Mouse (Mus musculus) lung, embryonic 15.5 days (tissue): ENCODE data around the gene Prkaa1. TPM values are rescaled to one million over a fixed set of nuclear protein-coding genes. Genes with fewer than 3 reads are reported as not detected.
A peak's percentile ranks its signal among the peaks of the same experiment; 100 is the strongest.

Experiments
- ATAC-seq: fragments of 200-750 bp; cut with Nextera tagmentation; 2 replicates; pipeline ENCODE4 v1.8.0; 2017; ENCODE audit warnings: moderate number of reproducible peaks, borderline replicate concordance; ENCODE audit not compliant: low FRiP score, low TSS enrichment; ENCODE audit errors: extremely low read depth
- H3K27ac ChIP-seq: fragments of 300-500 bp; sonication (generic); 2 replicates; pipeline ENCODE4 v1.5.1; 2015; ENCODE audit warnings: moderate library complexity, mild to moderate bottlenecking, inconsistent platforms
- H3K27me3 ChIP-seq: fragments of 300-500 bp; sonication (generic); 2 replicates; pipeline ENCODE4 v1.6.1; 2015; ENCODE audit warnings: inconsistent platforms
- H3K36me3 ChIP-seq: fragments of 300-500 bp; sonication (generic); 2 replicates; pipeline ENCODE4 v1.6.1; 2015; ENCODE audit warnings: inconsistent platforms
- H3K4me1 ChIP-seq: fragments of 300-500 bp; sonication (generic); 2 replicates; pipeline ENCODE4 v1.6.1; 2015; ENCODE audit warnings: inconsistent platforms
- H3K4me2 ChIP-seq: fragments of 300-500 bp; sonication (generic); 2 replicates; pipeline ENCODE4 v1.6.1; 2015; ENCODE audit warnings: inconsistent platforms, mild to moderate bottlenecking, moderate library complexity
- H3K4me3 ChIP-seq: fragments of 300-500 bp; sonication (generic); 2 replicates; pipeline ENCODE4 v1.5.1; 2015; ENCODE audit warnings: mild to moderate bottlenecking, inconsistent platforms
- H3K9ac ChIP-seq: fragments of 300-500 bp; sonication (generic); 2 replicates; pipeline ENCODE4 v1.6.1; 2015; ENCODE audit warnings: inconsistent platforms
- H3K9me3 ChIP-seq: fragments of 300-500 bp; sonication (generic); 2 replicates; pipeline ENCODE4 v1.6.1; 2016; ENCODE audit warnings: inconsistent platforms
- WGBS: fragments of 180-500 bp; shearing (Covaris S2); methylation state at CpG from one replicate; pipeline ENCODE4 v1.1.7; 2015; 5-methylcytosine and 5-hydroxymethylcytosine counted together
- polyA plus RNA-seq: library from polyadenylated mRNA; unstranded; fragments of >200 nt; fragmentation: Nextera tagmentation; extraction: Ambion mirVana; gene quantifications from 2 replicates; pipeline ENCODE4 v1.2.1, GENCODE M21; 2015

Prkaa1 gene
- polyA plus RNA-seq, 1 experiment from 2014 or later, result 18.4 TPM

- Histone ChIP-seq H3K9ac (no peak overlapping the region), H3K27me3 (no peaks in the 10 kb centered on the region), H3K27ac (no peak overlapping the region), H3K4me3 (no peak overlapping the region), H3K4me1 (peaks cover 12% of the 10 kb centered on the region; the same call in 1 of the 2 replicates), H3K9me3 (no peaks in the 10 kb centered on the region), H3K36me3 (no peaks in the 10 kb centered on the region), H3K4me2 (no peak overlapping the region)
- no peak for ATAC-seq
- 84% methylated on average over 6 of the region's 6 CpGs for WGBS
These were observed 8.5 kb downstream of the Prkaa1 start for GRCm38 (mm10) chr15:5152171-5152570.

DNA sequence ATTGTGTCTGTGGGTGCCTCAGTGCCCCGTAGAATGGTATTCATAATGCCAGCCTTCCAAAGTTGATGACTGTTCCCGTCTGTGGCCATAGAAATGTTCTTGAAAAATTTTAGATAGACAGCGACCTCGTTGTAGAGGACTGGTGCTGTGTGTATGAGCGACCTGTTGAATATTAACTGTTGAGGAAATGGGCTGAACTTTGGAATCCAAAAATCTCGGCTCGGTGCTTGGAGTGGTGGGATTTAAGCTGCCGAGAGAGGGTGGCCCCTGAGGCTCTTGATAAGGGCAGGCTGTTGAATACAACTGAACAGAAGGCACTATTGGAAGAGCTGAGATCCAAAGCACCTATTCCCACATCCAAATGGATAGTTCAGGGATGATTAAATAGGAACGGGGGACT is 11.0 kb downstream of the Prkaa1 start:
- no peak overlapping the region for H3K4me2 ChIP-seq
- peaks cover 12% of the 10 kb centered on the region; the same call in 1 of the 2 replicates for H3K4me1 ChIP-seq
- no peak overlapping the region for H3K4me3 ChIP-seq
- no peaks in the 10 kb centered on the region for H3K27me3 ChIP-seq
- H3K9me3 ChIP-seq, result no peaks in the 10 kb centered on the region
- ATAC-seq, result no peak
- H3K9ac ChIP-seq, result no peak overlapping the region
- no peaks in the 10 kb centered on the region for H3K36me3 ChIP-seq
- WGBS, result 53% methylated on average over 9 of the region's 9 CpGs
- H3K27ac ChIP-seq, result no peak overlapping the region

DNA sequence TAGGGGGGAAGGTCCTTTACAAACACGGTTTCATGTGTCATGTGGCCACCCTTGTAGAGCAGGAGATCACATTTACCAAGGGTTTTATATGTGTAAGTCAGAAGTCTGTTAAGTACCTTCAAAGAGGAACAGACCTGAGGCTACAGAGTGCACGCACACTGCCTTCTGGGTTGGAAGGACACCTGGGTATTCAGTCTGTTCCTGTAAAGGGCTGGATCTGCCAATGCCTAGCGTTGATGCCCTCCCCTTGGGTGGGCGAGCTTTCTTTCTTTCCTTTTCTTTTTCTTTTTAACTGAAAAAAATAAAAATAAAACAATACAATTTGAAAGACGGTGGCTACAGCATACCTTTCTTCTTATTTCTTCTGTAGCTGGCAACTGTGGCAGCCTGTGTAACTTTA is 11.4 kb downstream of the Prkaa1 start:
- Histone ChIP-seq H3K4me2 (no peak overlapping the region), H3K27ac (no peak overlapping the region), H3K9me3 (no peaks in the 10 kb centered on the region), H3K9ac (no peak overlapping the region), H3K36me3 (no peaks in the 10 kb centered on the region), H3K4me3 (no peak overlapping the region), H3K27me3 (no peaks in the 10 kb centered on the region), H3K4me1 (peaks cover 12% of the 10 kb centered on the region; the same call in 1 of the 2 replicates)
- no peak for ATAC-seq
- WGBS, result 67% methylated on average over 5 of the region's 5 CpGs

DNA sequence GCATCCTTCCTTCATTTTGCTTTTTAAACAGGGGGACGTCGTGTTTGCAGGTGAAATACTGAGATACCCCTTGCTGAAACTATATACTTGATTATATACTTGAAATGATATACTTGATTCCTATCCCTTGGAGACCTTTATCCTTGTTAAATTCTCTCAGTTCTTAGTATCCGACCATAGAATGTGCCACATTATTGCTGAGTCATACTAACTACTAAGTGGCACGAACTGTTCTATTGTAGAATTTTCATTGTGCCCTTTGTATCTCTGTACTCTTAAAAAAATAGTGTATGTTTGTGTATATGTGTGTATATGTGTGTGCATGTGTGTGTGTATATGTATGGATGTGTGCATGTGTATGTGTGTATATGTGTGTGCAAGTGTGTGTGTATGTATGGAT is 12.7 kb downstream of the Prkaa1 start:
- Histone ChIP-seq H3K4me3 (no peak overlapping the region), H3K27ac (no peak overlapping the region), H3K36me3 (0 out of 2 replicates have a peak, but pooled peaks cover 6% of the 10 kb centered on the region), H3K9me3 (no peaks in the 10 kb centered on the region), H3K4me2 (no peak overlapping the region), H3K27me3 (no peaks in the 10 kb centered on the region), H3K9ac (no peak overlapping the region), H3K4me1 (peaks cover 12% of the 10 kb centered on the region; the same call in 1 of the 2 replicates)
- ATAC-seq, result no peak
- 83% methylated on average over 4 of the region's 4 CpGs for whole genome bisulfite sequencing

DNA sequence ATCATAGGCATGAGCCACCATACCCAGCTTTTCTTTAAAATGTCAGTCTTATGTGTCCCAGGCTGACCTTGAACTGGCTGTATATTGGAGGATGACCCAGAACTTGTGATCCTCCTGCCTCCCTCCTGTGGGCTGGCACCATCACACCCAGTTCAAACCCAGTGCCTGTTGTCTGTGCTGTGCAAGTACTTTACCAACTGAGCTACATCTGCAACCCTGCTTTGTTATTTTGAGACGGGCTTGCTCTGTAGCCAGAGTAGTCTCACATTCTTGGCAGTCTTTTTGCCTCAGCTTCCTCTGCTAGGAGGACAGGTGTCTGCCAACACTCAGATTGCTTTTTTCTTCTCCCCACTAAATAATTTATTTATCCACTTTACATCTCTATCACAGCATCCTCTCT is 13.7 kb downstream of the Prkaa1 start:
- H3K4me1 ChIP-seq, result peaks cover 12% of the 10 kb centered on the region; the same call in 1 of the 2 replicates
- WGBS, result 68% methylated on average over 1 of the region's 1 CpGs
- no peaks in the 10 kb centered on the region for H3K9me3 ChIP-seq
- no peak for ATAC-seq
- H3K36me3 ChIP-seq, result 0 out of 2 replicates have a peak, but pooled peaks cover 6% of the 10 kb centered on the region
- H3K4me3 ChIP-seq, result no peak overlapping the region
- H3K9ac ChIP-seq, result no peak overlapping the region
- H3K27me3 ChIP-seq, result no peaks in the 10 kb centered on the region
- H3K4me2 ChIP-seq, result no peak overlapping the region
- no peak overlapping the region for H3K27ac ChIP-seq

DNA sequence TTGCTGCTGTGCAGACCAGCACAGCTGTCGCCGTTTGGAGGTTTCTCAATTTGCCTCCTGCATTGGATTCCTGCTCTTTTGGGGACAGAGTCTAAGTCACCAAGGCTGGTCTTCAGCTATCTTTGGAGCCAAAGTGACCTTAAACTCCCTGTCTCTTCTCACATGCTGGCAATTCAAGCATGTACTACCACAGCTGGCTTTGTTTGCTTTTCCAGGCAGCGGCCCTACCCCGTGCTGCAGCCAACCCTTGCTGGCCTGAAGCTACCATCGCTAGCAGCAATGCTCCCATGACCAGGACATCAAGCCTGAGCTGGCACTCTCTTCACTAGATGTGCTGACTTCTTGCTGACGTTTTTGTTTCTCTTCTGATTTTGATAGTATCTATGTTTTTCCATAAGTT is 15.2 kb downstream of the Prkaa1 start:
- H3K27ac ChIP-seq, result no peak overlapping the region
- H3K9ac ChIP-seq, result no peak overlapping the region
- peaks cover 12% of the 10 kb centered on the region; the same call in 1 of the 2 replicates for H3K4me1 ChIP-seq
- H3K27me3 ChIP-seq, result no peaks in the 10 kb centered on the region
- no peak for ATAC-seq
- H3K4me2 ChIP-seq, result no peak overlapping the region
- no peaks in the 10 kb centered on the region for H3K9me3 ChIP-seq
- peaks cover 15% of the 10 kb centered on the region; the same call in 1 of the 2 replicates for H3K36me3 ChIP-seq
- 51% methylated on average over 6 of the region's 6 CpGs for WGBS
- H3K4me3 ChIP-seq, result no peak overlapping the region

- no peak overlapping the region for H3K9ac ChIP-seq
- peaks cover 55% of the 10 kb centered on the region for H3K36me3 ChIP-seq
- H3K4me3 ChIP-seq, result no peak overlapping the region
- ATAC-seq, result no peak
- 84% methylated on average over 12 of the region's 12 CpGs for WGBS
- no peaks in the 10 kb centered on the region for H3K4me1 ChIP-seq
- no peak overlapping the region for H3K4me2 ChIP-seq
- H3K9me3 ChIP-seq, result no peaks in the 10 kb centered on the region
- H3K27me3 ChIP-seq, result no peaks in the 10 kb centered on the region
- no peak overlapping the region for H3K27ac ChIP-seq
These were observed 21.6 kb downstream of the Prkaa1 start for GRCm38 (mm10) chr15:5165121-5165773.

- no peaks in the 10 kb centered on the region for H3K4me1 ChIP-seq
- H3K27me3 ChIP-seq, result no peaks in the 10 kb centered on the region
- peaks cover 62% of the 10 kb centered on the region for H3K36me3 ChIP-seq
- H3K4me2 ChIP-seq, result no peak overlapping the region
- H3K9ac ChIP-seq, result no peak overlapping the region
- no peak overlapping the region for H3K4me3 ChIP-seq
- no peaks in the 10 kb centered on the region for H3K9me3 ChIP-seq
- 90% methylated on average over 12 of the region's 12 CpGs for WGBS
- ATAC-seq, result no peak
- no peak overlapping the region for H3K27ac ChIP-seq
These were observed 29.7 kb downstream of the Prkaa1 start for GRCm38 (mm10) chr15:5173217-5173820.

- Histone ChIP-seq H3K36me3 (0 out of 2 replicates have a peak, but pooled peaks cover 1% of the 10 kb centered on the region), H3K27me3 (no peaks in the 10 kb centered on the region), H3K27ac (peak overlapping the region; percentile 92), H3K4me3 (peak overlapping the region; percentile 97), H3K4me2 (peak overlapping the region; percentile 68), H3K9me3 (no peaks in the 10 kb centered on the region), H3K9ac (peak overlapping the region; percentile 91), H3K4me1 (peaks cover 10% of the 10 kb centered on the region; the same call in 1 of the 2 replicates)
- ATAC-seq, result peak; percentile 37; the same call in 1 of the 2 replicates
- WGBS, result 45% methylated on average over 10 of the region's 11 CpGs
These were observed 41.1 kb downstream of the Prkaa1 start for GRCm38 (mm10) chr15:5184668-5185330.

- peak; percentile 90 for ATAC-seq
- Histone ChIP-seq H3K4me2 (peak within 1 kb of the TSS; percentile 68), H3K36me3 (peaks cover 6% of the 10 kb centered on the region), H3K4me1 (peaks cover 10% of the 10 kb centered on the region; the same call in 1 of the 2 replicates), H3K4me3 (peak within 1 kb of the TSS; percentile 97), H3K9ac (peak within 1 kb of the TSS; percentile 91), H3K9me3 (no peaks in the 10 kb centered on the region), H3K27ac (peak within 1 kb of the TSS; percentile 92), H3K27me3 (no peaks in the 10 kb centered on the region)
- WGBS, result under 1% methylated on average over 54 of the region's 55 CpGs
These were observed 42.0 kb downstream of the Prkaa1 start, which contains the start of gene Ttc33 for GRCm38 (mm10) chr15:5185366-5186292. Ttc33 (plus strand) TSS chr15:5185525.

DNA sequence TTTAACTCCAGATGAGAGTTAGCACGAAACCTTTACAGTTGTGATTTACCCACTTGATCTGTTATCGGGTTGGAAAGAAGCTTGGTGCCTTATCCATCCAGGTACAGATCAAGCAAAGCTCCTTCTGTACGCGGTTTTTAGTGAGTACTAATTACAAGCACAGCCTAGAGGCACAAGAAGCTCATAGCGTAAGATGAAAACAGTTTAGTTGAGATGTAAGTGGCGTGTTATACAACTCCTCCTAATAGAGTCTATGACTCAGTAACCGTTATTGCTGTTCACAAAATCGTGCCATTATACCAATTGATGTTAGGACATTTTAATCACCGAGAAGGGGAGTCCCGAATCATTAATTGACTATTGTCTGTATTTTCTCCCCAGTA is 42.6 kb downstream of the Prkaa1 start:
- peak overlapping the region; percentile 91 for H3K9ac ChIP-seq
- H3K27me3 ChIP-seq, result no peaks in the 10 kb centered on the region
- no peak for ATAC-seq
- peak overlapping the region; percentile 68 for H3K4me2 ChIP-seq
- 0 out of 2 replicates have a peak overlapping the region, but pooled peaks have one; percentile 92 for H3K27ac ChIP-seq
- 33% methylated on average over 10 of the region's 10 CpGs for WGBS
- H3K36me3 ChIP-seq, result peaks cover 9% of the 10 kb centered on the region
- H3K4me1 ChIP-seq, result peaks cover 10% of the 10 kb centered on the region; the same call in 1 of the 2 replicates
- no peaks in the 10 kb centered on the region for H3K9me3 ChIP-seq
- H3K4me3 ChIP-seq, result peak overlapping the region; percentile 97
